Mouse (Mus musculus) heart, adult 11 months (tissue): ENCODE results near the gene Rab17.

Experiments used
- DNase-seq: peaks from one replicate; pipeline ENCODE4 v3.0.0; 2022

The Rab17 gene

DNA sequence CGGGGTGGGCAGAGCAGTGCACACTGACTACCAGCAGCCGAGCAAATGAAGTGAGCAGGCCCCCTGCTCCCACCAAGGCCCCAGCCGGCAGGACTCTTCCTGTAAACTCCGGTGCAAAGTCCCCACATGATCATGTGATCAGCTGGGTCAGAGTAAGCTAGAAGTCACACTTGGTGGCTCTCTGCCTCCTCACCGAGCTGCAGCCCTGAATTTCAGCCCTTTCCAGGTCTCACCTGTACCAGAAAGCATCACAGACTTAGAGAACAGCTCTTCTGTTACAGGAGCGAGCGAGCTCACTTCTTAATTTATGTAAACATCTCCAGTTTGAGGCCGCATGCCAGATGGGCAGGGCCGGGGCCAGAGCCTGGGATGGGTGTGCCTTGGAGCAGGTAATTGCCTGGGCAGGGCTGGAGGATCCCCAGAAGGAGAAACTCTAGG lies at the start of gene Rab17:
TSS of gene Rab17 (minus strand) at position 315 of the 438 bp plus-strand sequence.
- peak; percentile 88 for DNase-seq

DNA sequence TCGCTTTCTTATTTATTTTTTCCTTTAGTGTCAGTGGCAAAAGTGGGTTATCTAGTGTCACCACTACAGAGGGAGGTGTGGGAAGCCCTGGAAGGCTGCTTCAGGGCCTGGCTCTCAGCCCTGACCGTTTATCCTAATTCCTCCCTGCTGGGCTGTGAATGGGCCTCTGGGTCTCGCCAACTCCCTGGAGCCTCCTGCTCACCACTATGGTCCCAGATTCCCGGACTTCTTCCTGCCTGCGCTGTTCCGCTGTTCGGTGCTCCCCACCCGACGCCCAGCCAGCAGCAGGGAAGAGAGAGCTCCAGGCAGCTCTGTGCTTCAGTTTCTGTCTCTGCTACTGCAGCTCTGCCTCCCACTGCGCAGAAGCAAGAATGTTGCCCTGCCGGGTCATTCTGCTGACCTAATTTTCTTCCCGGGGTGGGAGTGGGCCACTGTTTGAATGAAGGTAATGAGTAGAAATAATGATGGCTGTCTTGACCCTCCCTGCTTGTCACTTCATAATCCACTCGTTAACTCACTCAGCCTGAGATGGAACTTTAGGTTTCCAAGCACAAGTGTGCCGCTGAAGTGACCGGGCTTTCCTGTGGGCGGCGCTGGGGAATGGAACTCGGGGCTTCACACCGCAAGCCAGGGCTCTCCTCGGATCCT lies 47.8 kb upstream of the Rab17 start:
- peak; percentile 98 for DNase-seq

DNA sequence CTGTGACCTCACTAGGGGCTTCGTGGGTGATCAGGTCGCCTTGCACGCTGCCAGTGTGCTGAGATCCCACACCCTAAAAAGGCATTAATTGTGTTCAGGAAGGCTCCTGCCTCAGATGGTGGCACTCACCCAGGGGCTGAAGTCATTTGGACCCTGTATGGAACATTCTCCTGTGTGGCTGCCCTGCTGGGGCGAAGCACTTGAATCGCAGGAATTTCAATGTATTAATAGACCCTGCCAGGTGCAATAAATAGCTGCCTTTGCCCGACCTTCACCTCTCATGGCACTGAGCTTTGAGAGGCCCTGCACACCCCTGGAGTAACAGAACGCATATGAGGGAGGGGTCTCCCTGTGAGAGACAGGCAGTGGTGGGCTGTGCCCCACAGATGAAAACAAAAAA lies 46.1 kb upstream of the Rab17 start:
- DNase-seq: peak; percentile 97

DNA sequence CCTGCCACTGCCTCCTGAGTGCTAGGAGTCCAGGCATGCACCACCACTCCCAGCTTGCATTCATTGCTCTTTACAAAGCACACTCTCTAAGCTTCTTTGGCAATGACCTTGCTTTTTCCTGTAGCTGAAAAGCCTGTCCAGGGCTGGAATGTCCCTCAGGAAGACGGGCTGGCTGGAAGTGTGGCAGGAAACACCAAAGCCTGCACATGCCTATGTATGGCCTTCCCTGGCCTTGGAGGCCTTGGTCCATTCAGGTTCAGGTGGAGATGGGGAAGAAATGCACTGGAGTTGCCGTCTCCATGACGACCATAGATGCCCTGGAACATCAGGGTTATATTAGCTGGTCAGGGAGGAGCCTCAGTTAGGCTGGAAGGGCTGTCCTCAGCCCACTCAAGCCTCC lies 44.3 kb upstream of the Rab17 start:
- DNase-seq: peak; percentile 97

DNA sequence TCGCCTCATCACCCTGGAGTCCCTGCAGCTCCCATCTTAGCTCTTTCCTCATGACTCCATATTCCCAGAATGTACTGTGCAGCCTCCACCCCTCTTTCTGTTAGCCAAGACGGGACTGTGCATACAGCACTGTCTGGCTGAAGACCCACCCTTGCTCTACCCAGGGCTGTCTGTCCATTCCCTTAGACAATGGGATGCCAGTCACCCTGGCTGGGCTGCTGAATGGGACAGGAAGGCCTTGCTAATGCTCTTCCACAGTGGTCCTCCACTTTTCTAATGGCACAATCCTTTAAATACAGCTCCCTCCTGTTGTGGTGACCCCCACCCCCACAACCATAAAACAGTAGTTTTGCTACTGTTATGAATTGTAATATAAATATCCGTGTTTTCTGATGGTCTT lies 41.9 kb upstream of the Rab17 start:
- DNase-seq: peak; percentile 84

DNA sequence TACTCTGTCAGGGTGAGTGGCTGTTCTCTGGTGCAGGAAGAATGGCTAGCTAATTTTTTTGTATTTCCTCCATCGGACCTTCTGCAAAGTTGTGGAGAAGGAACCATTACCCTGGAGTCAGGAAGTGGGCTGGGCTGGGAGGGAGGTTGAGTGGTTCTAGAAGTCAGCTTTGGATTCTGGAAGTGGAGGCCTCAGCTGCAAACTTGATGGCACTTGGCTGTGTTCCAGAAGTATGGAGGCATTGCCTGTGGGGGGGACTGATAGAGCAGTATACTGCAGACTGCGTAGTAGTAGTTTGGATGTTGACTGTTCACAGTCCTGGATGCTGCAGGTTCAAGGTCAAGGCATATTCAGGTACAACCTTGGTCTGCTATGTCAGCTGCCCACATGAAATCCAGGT lies 41.3 kb upstream of the Rab17 start:
- DNase-seq: peak; percentile 91

DNA sequence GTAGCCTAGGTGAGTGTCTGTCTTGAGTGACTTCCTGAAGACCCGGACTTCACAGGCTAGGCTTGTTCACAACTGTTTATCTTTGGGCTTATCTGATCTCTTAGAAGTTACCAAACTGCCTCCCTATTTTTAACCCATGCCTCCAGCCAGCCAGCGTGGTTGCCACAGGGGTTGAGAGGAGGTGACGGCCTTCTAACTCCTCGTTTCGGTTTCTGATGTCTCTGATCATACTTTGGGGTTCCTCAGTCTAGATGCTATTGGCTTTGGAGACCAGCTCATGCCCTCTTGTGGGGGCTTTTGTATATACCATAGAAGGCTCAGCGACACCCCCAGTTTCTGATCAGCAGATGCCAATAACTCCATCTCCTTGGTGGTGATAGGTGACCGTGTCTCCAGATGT lies 40.8 kb upstream of the Rab17 start:
- DNase-seq: peak; percentile 83

DNA sequence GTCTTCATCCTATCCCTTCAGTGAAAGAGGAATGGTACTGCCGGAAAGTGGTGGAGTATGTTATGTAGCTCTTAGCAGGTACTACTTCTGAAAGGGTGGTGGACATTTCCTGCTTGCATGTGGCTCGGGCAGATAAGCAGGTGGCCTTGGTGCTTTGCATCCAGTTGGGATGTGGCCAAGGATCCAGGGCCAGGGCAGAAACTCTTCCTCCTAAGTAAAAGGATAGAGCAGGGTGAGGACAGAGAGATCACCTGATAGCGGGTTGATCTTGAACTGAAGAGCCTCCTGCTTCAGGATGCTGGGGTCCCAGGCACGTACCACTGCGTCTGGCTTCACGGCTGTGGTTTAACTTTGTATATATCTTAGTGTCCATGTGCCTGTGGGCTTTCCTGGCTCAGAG lies 39.8 kb upstream of the Rab17 start:
- peak; percentile 93 for DNase-seq

DNA sequence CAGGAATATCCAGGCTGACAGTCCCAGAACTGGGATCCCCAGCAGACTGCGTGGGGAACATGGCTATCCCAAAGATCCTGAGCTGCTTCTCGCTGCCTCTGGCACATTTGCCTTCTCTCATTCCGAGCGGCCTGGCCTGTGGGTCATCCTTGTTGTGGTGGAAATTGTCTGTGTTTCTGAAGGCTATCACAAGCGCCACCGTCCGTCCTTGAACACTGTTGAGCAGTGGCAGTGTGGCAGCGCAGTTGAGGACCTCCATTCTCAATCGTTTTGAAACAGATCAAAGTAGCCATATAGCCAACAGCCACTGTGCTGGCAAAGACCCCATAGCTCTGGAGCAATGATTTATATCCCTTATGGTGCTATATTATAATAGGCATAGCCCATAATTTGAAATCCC lies 39.3 kb upstream of the Rab17 start:
- peak; percentile 64 for DNase-seq

DNA sequence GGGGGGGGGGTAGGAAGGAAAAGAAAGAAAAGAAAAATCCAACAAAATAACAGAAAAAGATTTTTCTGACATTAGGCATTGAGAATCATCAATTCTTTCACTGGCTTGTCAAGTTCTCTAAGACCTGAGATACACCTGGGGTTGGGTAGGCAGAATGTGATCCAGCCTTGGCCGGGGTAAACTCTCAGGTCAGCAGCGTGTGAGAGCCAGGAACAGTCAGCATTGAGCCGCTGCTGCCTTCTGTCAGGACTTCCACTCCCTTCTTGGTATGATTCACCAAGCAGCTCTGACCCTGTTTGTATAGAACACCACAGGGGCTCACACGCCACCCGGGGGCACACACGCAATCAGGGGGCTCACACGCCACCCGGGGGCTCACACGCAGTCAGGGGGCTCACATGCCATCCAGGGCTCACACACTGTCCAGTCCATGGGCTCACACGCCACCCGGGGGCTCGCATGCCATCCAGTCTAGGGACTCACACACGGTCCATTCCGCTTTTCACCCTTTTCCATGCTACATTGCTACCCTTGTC lies 38.8 kb upstream of the Rab17 start:
- DNase-seq: peak; percentile 86

DNA sequence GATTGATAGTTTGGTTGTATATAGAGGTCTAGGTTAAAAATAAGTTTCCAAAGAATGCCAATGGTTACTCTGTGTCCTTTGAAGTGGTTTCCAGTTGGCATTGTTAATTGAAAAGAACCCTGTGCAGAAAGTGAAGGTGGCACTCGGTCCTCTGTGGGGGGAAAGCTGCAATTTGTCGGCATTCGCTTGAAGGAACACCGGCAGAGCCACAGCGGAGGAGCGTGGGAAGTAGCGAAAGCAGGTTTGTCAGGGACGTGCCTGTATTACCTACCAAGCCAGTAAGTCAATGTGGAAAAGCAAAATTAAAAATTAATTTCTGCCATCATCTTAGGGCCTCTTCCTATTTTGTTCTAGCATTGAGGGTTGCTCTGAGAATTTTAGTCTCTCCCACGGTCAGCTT lies 37.2 kb upstream of the Rab17 start:
- DNase-seq: peak; percentile 80

DNA sequence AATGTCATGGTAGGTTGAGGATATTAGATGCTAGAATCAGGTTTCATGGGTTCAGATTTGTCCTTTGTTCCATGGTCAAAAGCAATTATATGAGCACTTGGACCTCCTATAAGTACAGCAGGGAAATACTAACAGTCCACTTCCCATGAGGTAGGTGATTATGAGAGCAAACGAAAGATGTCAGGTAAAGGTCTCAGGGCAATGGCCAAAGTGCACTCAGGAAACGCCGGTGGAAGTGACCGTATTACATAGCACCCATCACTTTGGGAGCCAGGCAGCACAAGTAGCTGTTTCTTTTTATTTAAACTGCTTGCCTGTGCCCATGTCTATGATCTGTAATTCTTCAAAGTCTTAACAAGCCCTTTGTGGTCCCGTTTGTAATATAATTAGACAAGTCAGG lies 36.6 kb upstream of the Rab17 start:
- peak; percentile 70 for DNase-seq

DNA sequence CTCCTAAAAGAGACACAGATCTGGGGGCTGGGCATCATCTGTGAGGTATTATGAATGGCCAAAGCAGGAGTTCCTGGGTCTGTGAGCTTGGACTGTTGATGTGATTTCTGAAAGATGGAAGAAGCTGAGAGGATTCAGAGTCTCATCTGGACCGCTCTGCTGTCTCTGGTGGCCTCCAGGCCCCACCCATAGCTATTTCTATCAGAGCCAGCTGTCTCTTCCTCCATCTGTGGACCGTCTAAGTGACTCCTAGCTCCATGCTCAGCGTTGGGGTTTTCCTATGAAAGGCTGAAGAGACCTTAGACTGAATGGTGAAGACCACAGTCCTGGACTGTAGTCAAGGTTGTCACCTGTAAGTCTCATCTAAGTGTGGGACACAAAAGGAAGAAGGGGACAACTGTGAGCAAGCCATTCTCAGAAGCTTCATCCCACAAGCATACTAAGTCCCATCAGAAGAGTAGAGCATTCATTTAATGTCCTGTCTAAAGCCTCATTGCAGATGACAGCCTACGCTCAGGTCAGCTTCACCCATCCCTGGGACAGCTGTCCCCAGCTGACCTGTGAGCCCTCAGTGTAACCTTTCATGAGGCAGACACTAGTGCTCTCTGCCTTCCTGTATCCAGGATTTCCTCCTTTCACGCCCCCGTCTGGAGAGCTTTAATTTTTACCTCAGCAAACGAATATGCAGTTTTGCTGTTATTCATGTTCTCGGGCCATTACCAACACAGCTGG lies 34.2 kb upstream of the Rab17 start:
- peak; percentile 88 for DNase-seq

DNA sequence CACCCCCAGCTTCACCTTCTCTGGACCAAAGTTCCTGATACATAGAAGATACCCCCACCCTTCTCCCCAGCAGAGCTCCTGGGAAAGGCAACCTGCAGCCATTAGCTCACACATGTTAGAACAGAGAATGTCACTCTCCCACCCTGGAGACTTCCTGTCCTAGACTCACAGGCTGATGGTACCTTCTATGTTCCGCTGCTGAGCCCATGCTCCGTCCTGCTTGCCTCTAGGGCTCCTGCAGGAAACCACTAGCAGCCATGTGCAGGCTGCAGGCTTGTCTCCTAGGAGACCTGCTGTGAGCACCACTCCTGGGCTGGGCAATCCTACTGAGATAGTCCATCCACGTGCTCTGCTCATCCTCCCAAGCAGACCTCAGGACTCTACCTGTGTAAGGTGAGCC lies 33.2 kb upstream of the Rab17 start:
- peak; percentile 89 for DNase-seq

DNA sequence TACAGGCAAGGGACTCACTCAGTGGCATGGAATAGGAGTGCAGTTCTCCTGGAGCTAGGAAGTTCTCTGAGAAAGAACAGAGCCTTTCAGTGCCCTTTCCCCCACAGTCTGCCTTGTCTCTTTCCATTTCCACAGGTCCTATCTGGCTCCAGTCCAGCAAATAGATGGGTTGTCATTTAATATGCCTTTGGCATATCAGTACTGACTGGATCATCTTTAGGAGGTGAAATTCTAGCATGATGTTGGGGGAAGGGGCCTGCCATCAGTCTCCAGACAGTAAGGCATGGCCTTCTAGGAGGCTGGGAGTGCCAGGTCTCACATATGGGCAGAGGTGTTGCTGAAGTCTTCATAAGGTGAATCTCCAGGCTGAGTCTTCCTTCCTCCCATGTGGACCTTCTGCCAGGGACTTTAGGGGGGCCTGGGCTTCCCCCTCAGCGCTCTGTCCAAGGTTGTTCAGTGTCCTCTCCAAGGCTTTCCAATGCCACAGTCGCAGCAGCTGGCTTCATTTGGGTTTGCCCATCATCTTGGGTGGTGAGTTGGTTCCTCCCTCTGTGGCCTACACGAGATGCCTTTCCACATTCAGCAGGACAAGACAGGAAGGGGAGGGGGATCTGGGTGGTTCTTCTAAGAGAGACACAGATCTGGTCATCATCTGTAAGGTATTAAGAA lies 32.5 kb upstream of the Rab17 start:
- peak; percentile 90 for DNase-seq

DNA sequence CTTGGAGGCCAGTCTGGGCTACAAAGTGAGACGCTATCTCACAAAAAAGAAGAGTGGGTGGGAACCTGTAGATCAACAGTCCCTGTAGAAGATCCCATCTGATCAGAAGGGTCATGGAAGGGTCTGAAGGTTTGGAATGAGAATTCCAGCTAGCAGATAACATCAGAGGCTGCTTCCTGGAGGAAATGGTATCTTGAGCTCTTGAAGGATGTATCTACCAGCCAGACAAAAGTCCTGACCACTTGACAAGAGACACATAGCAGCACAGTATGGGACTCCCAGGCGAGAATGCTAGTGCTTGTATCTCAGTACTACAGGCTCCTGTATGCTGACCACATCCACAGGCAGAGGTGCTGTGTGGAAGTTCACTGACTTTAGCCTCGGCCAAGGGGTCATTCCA lies 31.6 kb upstream of the Rab17 start:
- DNase-seq: peak; percentile 92

DNA sequence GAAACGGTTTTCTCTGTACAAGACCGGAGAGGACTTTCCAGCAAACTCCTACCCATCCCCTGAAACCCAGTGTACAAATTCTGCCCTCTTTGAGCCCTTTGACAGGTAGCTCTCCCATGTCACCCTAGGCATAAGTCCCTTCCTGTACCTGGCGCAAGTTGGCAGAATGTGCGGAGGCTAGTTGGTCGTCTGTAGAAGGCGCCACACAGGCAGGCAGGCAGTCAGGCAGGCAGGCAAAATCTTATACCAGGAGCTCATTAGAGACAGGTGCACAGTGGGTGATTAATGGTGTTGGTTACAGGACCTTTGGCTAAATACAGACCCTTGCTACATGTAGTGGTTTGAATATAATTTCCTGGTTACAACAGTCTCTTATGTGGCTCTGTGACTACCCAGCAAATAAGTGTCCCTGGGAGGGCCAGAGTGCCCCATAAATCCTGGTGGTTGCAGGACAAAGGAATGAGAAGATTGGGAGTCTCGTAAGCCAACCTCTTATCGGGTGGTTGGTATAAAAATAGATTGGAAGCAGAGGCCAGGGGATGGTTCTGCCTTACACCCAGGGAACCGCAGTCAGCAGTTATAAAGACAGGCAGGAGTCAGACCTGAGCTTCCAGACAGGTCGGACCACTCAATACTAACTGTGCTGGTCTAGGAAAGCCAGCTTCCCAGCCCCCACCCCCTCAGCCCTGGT lies 30.6 kb upstream of the Rab17 start:
- DNase-seq: peak; percentile 93

DNA sequence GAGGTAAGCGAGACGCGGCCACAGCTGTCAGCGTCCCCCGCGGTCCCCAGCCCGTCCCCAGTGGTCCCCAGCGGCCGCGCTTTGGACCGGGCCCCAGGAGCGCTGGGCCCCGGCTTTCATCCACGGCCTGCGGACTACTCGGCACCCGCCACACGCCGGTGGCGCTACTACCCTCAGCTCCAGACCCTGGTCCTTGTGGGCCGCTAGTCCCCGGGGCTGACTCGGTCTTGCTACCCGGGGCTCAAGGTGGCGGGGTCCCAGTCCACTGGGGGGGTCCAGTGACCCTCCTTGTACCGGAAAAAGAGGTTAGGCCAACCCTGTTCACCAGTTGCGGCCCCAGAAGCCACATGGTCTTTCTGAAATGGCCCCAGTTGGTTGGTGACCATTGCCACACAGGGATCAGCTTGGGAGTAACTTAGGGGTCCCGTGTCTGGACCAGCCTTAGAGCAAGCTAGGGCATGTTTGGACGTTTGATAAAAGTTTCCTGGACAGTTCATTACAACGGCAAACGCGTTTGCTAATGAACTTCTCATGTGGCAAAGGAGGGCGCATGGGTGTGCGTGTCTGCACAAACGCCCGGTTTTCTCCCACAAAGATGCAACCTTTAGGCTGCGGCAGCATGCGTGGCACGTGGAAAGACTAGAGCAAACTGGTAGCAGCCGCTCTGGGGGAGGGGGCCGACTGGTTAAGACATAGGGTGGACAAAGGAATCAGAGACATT lies 29.6 kb upstream of the Rab17 start:
- peak; percentile 95 for DNase-seq

DNA sequence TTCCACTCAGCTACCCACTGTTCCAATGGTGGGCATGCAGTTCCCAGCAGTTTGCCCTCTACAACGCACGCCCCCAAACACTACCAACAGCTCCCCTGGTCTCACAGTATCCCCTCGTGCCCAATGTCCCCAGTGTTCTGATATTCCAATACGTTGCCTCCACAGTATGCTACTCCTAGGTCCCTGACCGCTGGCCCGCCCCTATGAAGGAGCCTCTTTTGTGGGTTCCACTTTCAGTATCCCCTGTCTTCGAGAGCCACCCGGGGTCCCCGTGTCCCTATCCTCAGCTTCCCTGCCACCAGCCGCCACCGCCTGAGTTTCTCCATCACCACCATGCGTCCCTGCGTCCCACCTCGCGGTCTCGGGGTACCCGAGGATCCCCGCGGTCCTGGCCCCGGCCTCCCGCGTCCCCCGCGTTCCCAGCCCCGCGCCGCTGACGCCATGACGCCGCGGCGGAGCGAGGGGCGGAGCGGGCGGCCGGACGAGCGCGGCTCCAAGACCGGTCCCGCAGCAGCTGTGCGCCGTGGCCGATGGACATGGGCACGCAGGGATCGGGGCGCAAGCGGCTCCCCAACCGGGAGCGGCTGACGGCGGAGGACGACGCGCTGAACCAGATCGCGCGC lies 28.9 kb upstream of the Rab17 start, which contains the start of gene Lrrfip1:
TSS of gene Lrrfip1 (plus strand) at position 470 of the 623 bp plus-strand sequence.
- peak; percentile 98 for DNase-seq

DNA sequence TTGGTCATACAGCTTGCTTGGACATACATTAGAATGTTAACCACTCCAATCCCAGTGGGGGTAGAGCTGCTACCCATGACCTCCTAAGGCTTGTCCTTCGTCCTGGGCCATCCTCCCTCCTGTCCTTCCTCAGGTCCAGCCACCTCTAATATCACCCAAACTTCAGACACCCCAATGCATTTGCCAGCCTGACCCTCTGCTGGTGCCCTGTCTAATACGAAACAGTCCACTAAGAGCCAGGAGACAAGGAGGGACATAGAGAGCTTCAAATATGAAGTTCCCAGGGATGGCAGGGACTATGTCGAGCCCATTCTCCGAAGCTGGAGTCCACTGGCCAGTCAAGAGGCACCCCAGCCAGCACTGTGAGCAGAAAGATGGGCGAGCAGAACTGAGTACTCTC lies 28.2 kb upstream of the Rab17 start:
- peak; percentile 84 for DNase-seq

DNA sequence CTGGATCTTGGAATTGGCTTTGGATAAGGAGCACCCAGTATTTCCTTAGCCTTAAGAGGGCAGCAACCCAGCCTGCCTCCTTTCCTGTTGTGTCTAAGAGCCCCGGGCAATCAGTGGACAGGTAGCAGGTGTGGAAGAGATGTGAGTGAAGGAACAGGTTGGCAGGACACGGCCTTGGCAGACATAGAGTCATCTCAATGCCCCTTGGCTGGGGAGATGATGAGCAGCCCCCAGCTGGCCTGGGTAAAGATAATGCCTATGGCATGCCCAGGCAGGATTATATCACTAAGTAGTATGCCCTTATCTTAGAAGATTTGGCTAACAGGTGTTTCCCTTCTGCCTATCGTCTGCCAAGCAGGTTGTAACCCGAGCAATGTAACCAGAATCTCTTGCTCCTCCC lies 27.7 kb upstream of the Rab17 start:
- DNase-seq: peak; percentile 91

DNA sequence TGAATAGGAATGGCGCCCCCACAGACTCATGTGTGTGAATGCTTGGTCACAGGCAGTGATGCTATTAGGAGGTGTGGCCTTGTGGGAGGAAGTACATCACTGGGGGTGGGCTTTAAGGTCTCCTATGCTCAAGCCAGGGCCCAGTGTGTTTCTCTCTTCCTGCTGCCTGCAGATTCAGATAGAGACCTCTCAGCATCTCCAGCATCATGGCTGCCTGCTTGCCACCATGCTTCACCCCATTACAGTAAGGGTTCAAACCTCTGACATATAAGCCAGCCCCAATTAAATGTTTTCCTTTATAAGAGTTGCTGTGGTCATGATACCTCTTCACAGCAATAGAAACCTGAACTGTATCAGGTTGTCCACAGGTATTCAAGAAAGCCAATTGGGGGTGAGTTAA lies 26.5 kb upstream of the Rab17 start:
- peak; percentile 78 for DNase-seq
